Mouse (Mus musculus) urinary bladder, postnatal 10 days (tissue): ENCODE data around the gene Dmrtb1.

ENCODE experiments used
- DNase-seq: peaks from one replicate; pipeline ENCODE4 v3.0.0; 2022; ENCODE audit warnings: low spot score

Gene Dmrtb1

DNA sequence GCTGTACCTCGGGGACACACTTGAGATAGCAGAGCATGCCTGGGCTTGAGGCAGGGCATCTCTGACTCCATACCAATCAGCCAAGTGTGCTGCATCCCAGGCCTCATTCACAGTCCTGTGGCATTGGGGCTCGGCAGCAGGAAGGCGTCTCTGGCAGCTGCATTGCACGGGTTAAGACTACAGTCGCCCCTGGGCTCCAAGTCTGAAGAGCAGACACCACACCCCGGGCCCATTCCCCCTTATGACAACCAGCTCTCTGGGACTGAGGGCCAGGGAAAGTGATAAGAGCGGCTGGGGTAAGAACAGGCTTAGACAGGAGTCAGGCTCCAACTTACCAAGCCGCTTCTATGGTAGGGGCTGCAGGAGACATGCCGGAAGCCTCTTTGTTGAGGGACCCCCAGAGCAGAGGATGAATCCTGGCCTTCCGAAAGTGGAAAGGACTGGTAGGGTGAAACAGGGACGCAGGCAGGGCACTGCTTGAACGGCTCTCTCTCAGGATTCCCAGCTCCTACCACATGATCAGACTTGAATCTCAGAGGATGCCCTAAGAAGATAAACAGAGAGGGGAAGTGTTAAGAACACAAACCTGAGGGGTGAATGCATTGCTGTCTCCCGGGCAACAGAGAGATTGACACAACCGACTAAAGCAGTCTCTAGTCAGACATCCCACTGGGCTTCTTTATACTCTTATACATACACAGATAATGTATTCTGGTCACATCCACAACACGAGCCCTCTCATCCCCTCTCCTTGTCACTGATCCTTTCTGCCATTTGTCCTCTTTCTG is 3.5 kb downstream of the Dmrtb1 start:
- no peak for DNase-seq

DNA sequence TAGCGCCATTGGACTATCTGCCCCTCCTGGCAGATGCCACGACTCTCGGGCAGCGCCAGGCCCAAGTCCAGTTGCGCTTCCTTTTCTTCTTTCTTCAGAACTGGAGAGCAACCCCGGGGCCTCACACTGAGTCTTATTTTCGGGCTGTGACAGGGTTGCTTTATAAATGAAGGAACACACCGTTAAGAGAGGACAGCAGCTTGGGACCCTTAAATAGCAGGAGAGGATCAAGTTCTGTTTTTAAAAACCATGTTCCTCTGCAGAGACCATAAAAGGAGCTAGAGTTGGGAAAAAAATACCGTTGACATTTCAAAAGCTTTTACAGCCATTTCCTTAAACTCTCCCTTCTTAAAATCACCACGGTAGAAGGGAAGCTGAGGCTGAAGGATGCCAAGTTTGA is 8.4 kb downstream of the Dmrtb1 start:
- no peak for DNase-seq

GRCm38 (mm10) chr4:107674322-107674644 is 9.7 kb downstream of the Dmrtb1 start:
- no peak for DNase-seq

DNA sequence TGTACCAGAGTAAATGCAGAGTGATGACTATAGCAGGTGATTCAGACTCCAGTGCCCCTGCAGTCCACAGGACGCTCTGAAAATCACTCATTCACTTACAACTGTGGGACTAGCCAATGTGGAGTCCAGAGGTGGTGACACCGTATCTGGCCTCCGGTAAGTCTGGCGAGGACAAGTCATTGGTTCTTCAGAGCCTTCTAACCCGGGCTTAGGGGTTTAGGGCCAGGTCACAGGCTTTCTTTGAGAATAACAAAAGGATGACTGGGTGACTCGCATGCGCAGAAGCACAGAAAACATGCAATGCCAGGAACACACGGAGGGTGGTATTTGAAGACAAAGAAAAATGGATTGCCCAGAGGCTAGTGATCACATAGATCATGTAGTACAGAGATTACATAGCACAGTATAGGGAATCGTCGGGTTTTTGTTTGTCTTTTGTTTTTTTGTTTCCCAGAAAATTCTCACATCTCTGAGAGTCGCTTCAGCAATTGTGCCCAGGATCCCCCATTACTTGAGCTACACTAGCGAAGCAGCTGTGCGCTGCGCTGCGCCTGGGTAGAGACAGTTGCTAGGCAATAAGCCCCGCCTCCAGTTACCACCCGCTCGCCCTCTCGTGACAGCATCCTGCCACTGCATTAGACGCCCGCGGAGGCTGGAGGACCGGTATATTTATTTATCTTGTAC is 10.2 kb downstream of the Dmrtb1 start:
- no peak for DNase-seq

DNA sequence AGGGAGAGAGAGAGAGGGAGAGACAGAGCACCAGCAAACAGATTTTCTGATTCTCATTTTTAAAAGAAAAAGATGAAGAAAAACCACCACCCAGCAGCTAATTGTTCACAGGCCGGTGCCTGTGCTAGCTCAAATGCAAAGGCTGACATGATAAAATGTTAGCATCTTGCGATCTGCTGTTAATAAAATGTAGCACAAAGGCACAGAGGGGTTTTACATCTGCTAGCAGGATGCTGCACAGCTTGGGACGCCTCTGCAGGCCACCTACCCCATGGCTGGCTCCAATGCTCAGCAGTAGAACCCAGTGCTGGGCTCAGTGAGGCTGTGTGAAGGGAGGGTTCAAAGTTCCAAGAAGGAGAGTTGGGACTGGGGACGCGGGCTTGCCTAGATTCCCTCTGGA is 13.3 kb downstream of the Dmrtb1 start:
- DNase-seq = no peak

DNA sequence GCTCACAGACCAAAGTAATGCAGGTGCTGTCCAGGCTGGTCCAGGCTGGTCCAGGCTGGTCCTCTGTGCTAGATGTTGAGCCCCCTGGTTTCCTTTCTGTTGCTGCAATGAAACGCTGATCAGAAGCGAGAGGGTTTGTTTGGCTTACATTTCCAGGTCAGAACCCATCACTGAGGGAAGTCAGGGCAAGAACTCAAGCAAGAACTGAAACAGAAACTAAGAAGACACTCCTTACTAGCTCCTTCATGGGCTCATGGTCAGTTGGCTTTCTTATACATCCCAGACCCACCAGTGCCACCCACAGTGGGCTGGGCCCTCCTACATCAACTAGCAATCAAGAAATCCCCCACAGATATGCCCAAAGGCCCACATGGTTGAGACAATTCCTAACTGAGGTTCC is 15.5 kb downstream of the Dmrtb1 start:
- DNase-seq = no peak

DNA sequence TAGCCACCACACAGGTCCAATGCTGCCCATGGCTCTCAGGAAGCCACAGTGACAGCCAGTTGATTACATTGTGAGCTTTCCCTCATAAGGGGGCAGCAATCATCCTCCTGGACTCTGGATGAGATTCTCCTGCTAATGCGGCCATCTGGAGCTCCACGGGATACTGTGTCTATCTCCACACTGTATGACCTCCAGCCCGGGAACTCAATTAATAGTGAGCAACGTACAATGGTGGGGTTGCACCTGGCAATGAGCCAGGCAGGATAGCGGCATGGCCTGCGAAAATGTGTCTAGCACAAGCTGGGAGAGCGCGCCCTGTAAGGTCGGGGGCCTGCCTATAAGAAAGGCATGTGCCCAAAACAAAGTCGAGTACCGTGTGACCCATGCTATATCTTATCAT is 23.4 kb downstream of the Dmrtb1 start:
- no peak for DNase-seq

- no peak for DNase-seq
Measured at GRCm38 (mm10) chr4:107653280-107653643, 30.8 kb downstream of the Dmrtb1 start.

GRCm38 (mm10) chr4:107652598-107653279 is 31.3 kb downstream of the Dmrtb1 start:
- peak; percentile 49 for DNase-seq

- no peak for DNase-seq
Measured at GRCm38 (mm10) chr4:107651021-107651496, 33.0 kb downstream of the Dmrtb1 start.

DNA sequence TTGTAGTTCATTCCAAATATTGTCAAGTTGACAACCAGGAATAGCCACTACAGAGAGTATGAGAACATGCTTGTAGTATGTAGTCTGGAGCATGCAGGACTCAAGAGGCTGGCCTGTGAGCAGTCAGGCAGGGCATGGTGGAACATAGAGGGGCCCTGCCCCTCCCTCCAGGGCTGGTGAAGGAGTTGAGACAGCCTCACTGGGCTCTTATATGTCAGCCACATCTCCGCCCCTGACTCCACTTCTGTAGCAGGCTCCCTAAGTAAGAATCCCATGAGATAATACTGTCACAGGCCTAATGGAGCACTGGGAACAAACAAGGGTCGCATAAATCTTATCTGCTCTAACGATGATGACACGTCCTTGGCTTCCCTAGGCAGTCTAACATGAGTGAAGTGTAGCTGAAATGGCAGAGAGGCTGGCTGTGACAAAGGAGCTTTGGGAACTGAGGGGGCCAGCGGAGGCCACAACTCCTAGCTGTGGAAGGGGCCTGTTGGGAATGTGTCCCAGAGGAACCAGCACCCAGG is 35.0 kb downstream of the Dmrtb1 start:
- no peak for DNase-seq

GRCm38 (mm10) chr4:107641624-107642023 is 42.4 kb downstream of the Dmrtb1 start:
- DNase-seq = no peak

DNA sequence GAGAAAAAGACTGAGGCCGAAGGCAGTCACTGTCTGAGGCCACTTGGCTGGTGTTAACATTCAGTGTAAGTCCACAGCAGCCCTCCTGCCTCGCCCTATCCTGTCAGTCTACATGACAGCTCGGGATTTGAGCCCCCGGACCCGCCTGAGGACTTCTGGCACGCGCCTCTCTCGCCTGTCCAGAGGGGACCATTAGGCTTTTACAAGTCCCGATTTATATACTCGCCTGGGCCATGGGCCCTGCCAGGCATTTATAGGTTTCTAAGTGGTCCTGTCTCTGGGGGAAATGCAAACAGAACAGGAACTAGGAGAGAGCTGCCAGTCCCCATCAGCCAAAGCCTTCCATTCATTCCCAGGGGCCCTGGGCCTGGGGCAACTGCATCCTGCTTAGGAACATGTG is 45.7 kb downstream of the Dmrtb1 start:
- no peak for DNase-seq

DNA sequence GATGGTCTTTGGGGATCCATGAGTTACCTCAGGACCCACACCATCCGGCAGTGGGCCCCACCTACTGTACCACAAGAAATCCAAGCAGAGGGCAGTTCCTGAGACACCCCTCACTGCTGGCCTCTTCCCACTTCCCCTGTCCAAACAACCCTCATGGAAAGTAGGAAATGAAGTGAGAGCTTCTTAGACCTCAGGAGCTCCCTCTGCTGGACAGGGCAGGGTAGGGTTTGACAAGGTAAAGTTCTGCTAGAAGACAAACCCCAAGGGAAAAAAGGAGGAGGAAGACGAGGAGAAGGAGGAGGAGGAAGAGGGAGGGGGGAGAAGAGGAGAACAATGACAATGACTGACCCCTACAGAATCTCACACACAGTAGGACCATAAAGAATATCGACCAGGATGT is 46.4 kb downstream of the Dmrtb1 start:
- DNase-seq = no peak

DNA sequence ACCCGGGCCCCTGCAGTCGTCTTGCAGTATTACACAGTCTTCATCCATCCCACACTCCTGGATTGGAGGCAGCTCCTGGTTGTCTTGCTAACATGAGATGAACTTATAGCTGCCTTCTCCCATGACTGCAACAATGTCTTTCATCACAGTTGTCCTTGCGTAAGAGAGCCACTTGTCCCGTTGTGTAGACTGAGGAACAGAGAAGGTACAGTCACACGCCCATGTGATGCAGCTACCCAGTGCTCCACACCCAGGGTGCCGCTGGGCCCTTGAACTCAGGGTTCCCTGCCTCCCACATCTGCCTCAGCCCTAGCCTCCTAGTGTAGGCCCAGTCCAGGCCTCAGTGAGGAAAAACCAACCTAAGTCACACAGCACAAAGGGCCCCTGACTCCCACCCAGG is 47.9 kb downstream of the Dmrtb1 start:
- DNase-seq = no peak

- DNase-seq = no peak
Measured at GRCm38 (mm10) chr4:107634631-107635030, 49.4 kb downstream of the Dmrtb1 start.

GRCm38 (mm10) chr4:107628921-107629411 is 55.1 kb downstream of the Dmrtb1 start:
- no peak for DNase-seq

GRCm38 (mm10) chr4:107628226-107628625 is 55.8 kb downstream of the Dmrtb1 start:
- DNase-seq = no peak
